ENCODE assay signal across 13 mouse cellular contexts in genomic region chr3:153659575-153660168, GRCm38 (mm10).
DNase-seq lines count a peak whose midpoint lies in the region; ATAC-seq and TF ChIP-seq lines count a peak whose summit lies in the region.
"Had no signal": no experiment of that assay in that cellular context is flagged by ENCODE, and none has a peak within 500 bp of the region (broad histone marks: within the 10 kb centered on the region; RNA-seq: fewer than 3 reads in every experiment).

No protein-coding gene starts in this region.

- peaks cover 19% of the 10 kb centered on the region for H3K4me1 ChIP-seq in forebrain, embryonic 16.5 days (replicated peaks; ENCODE audit: control insufficient read depth, insufficient read depth, low read length)
- H3K4me1 ChIP-seq in midbrain, embryonic 10.5 days: peaks cover 37% of the 10 kb centered on the region
- H3K4me1 ChIP-seq in neural tube, embryonic 15.5 days: peaks cover 52% of the 10 kb centered on the region

- 36% methylated on average over 15 of the region's 15 CpGs for WGBS in forebrain, embryonic 16.5 days
- 60% methylated on average over 15 of the region's 15 CpGs for WGBS in midbrain, embryonic 10.5 days
- 46% methylated on average over 15 of the region's 15 CpGs for WGBS in neural tube, embryonic 15.5 days

- H3K4me3 ChIP-seq in layer of hippocampus, adult 2 months: no peak overlapping the region
- no peak overlapping the region for H3K4me3 ChIP-seq in forebrain, embryonic 16.5 days (replicated peaks; ENCODE audit: low read length)
- H3K4me3 ChIP-seq in midbrain, embryonic 10.5 days: no peak overlapping the region
- H3K4me3 ChIP-seq in neural tube, embryonic 15.5 days (replicated peaks): no peak overlapping the region

- H3K9ac ChIP-seq in forebrain, embryonic 16.5 days (replicated peaks; ENCODE audit: low read depth, low read length): no peak overlapping the region
- H3K9ac ChIP-seq in neural tube, embryonic 15.5 days (replicated peaks): no peak overlapping the region

- ATAC-seq in forebrain, embryonic 16.5 days: peak; percentile 36; the same call in 1 of the 2 replicates
- peak; percentile 61 for ATAC-seq in neural tube, embryonic 15.5 days (ENCODE audit: low FRiP score)
- no peak for ATAC-seq in erythroblast, adult 5-6 weeks (replicated peaks; ENCODE audit: low FRiP score, poor library complexity, severe bottlenecking)
- ATAC-seq: intestine, postnatal 0 days had no signal

- H3K9me3 ChIP-seq in forebrain, embryonic 16.5 days (ENCODE audit: control insufficient read depth, low read length): no peaks in the 10 kb centered on the region
- H3K9me3 ChIP-seq in midbrain, embryonic 10.5 days (replicated peaks): no peaks in the 10 kb centered on the region
- no peaks in the 10 kb centered on the region for H3K9me3 ChIP-seq in neural tube, embryonic 15.5 days (replicated peaks)

- no peak for DNase-seq in layer of hippocampus, adult 2 months (ENCODE audit: low spot score in 2 of 2)
- DNase-seq in layer of hippocampus, postnatal 36 days: no peak
- DNase-seq in midbrain, embryonic 10.5 days (ENCODE audit: low spot score): no peak
- no peak for DNase-seq in adrenal gland, adult 18-20 months (ENCODE audit: low spot score in 2 of 2)
- DNase-seq in thymus, postnatal 25 days: no peak
- DNase-seq: adrenal gland, postnatal 25 days; lung, adult 18-20 months; lung, postnatal 4 days; spleen, adult 18-20 months had no signal

- H3K27ac ChIP-seq in layer of hippocampus, adult 2 months: peak overlapping the region; percentile 78
- no peak overlapping the region for H3K27ac ChIP-seq in forebrain, embryonic 16.5 days (ENCODE audit: low read length)
- H3K27ac ChIP-seq in midbrain, embryonic 10.5 days (replicated peaks): peak overlapping the region; percentile 43
- H3K27ac ChIP-seq in neural tube, embryonic 15.5 days (replicated peaks): peak overlapping the region; percentile 65

- H3K36me3 ChIP-seq in forebrain, embryonic 16.5 days (ENCODE audit: control insufficient read depth, insufficient read depth): no peaks in the 10 kb centered on the region
- no peaks in the 10 kb centered on the region for H3K36me3 ChIP-seq in midbrain, embryonic 10.5 days
- no peaks in the 10 kb centered on the region for H3K36me3 ChIP-seq in neural tube, embryonic 15.5 days

- no peaks in the 10 kb centered on the region for H3K27me3 ChIP-seq in forebrain, embryonic 16.5 days (replicated peaks; ENCODE audit: control insufficient read depth, insufficient read depth, low read length)
- no peaks in the 10 kb centered on the region for H3K27me3 ChIP-seq in midbrain, embryonic 10.5 days (ENCODE audit: low read depth, poor library complexity, severe bottlenecking)
- H3K27me3 ChIP-seq in neural tube, embryonic 15.5 days (replicated peaks): no peaks in the 10 kb centered on the region

- TF ChIP-seq CTCF in layer of hippocampus, adult 2 months (conservative IDR thresholded peaks at IDR 0.05): no peak

- H3K4me2 ChIP-seq in forebrain, embryonic 16.5 days (ENCODE audit: low read length): no peak overlapping the region
- no peak overlapping the region for H3K4me2 ChIP-seq in neural tube, embryonic 15.5 days
